Comparison of ENCODE assay signal across 11 mouse cellular contexts in the genomic region with DNA sequence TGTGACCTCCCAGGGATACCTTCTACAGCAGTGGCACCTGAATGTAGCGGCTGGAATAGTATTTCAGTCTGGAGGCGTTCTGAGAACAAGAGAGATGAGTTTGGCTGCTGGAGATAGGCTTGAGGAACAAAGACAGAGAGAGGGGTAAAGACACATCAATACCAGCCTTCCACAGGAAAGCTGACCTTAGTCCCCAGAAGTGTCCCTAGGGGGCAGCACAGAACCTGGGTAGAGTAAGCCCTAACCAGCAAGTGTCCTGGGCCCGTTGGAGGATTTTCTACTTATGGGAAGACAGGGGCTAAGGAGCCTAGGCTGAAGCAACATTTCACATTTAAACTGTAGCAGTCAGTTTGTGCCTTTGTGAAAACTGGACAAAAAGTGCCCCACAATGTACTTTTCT. TPM values are rescaled to one million over a fixed set of nuclear protein-coding genes. Genes with fewer than 3 reads are reported as not detected.
DNase-seq lines count a peak whose midpoint lies in the region; ATAC-seq and TF ChIP-seq lines count a peak whose summit lies in the region.
"Had no signal": no experiment of that assay in that cellular context is flagged by ENCODE, and none has a peak within 500 bp of the region (broad histone marks: within the 10 kb centered on the region; RNA-seq: fewer than 3 reads in every experiment).

No protein-coding gene starts in this region.

- TF ChIP-seq CTCF in lung, adult 2 months (IDR thresholded peaks at IDR 0.05; ENCODE audit: insufficient read depth, low read length) = peak; percentile 41
- TF ChIP-seq CTCF in stomach, postnatal 0 days (IDR thresholded peaks at IDR 0.05; ENCODE audit: low read depth) = peak; percentile 44

- no peak for TF ChIP-seq EP300 in stomach, postnatal 0 days (optimal IDR thresholded peaks at IDR 0.05)

- no peak for TF ChIP-seq POLR2A in lung, adult 2 months (IDR thresholded peaks at IDR 0.05; ENCODE audit: borderline replicate concordance, extremely low read depth, low read depth, low read length)

- DNase-seq in cerebellum, postnatal 10 days = peak; percentile 40
- DNase-seq in cerebellum, adult 9-10 months = no peak
- DNase-seq in lung, adult 2 months = no peak
- DNase-seq in lung, postnatal 25 days (ENCODE audit: low spot score) = no peak
- DNase-seq in embryo, embryonic 10.5 days (ENCODE audit: low spot score) = peak; percentile 46
- no peak for DNase-seq in stomach, postnatal 0 days (ENCODE audit: low spot score)
- no peak for DNase-seq in adipocyte (ENCODE audit: low spot score)
- no peak for DNase-seq in right cerebral cortex, postnatal 36 days (ENCODE audit: low spot score in 2 of 2)

- H3K27me3 ChIP-seq in stomach, postnatal 0 days (ENCODE audit: control insufficient read depth, insufficient read depth, low read length) = no peaks in the 10 kb centered on the region
- H3K27me3 ChIP-seq: kidney, embryonic 15.5 days; limb, embryonic 15.5 days had no signal

- ATAC-seq in stomach, postnatal 0 days (ENCODE audit: low FRiP score, low TSS enrichment) = no peak

- H3K4me3 ChIP-seq in lung, adult 2 months (replicated peaks; ENCODE audit: extremely low read depth, low read depth, low read length) = no peak overlapping the region
- no peak overlapping the region for H3K4me3 ChIP-seq in stomach, postnatal 0 days (ENCODE audit: low read depth, low read length)
- H3K4me3 ChIP-seq: heart, embryonic 10.5 days; kidney, embryonic 15.5 days; limb, embryonic 15.5 days had no signal

- no peak overlapping the region for H3K27ac ChIP-seq in stomach, postnatal 0 days (replicated peaks)
- H3K27ac ChIP-seq: heart, embryonic 10.5 days; kidney, embryonic 15.5 days; limb, embryonic 15.5 days had no signal

- no peak overlapping the region for H3K9ac ChIP-seq in stomach, postnatal 0 days (ENCODE audit: low read length)
- H3K9ac ChIP-seq: kidney, embryonic 15.5 days; limb, embryonic 15.5 days had no signal

- WGBS in lung, adult 2 months = 64% methylated on average over 3 of the region's 3 CpGs
- 70% methylated on average over 3 of the region's 3 CpGs for WGBS in stomach, postnatal 0 days

- no peaks in the 10 kb centered on the region for H3K4me1 ChIP-seq in lung, adult 2 months (ENCODE audit: control insufficient read depth, insufficient read depth, low read length)
- no peaks in the 10 kb centered on the region for H3K4me1 ChIP-seq in stomach, postnatal 0 days (replicated peaks; ENCODE audit: control insufficient read depth, insufficient read depth)
- H3K4me1 ChIP-seq: heart, embryonic 10.5 days; kidney, embryonic 15.5 days; limb, embryonic 15.5 days had no signal

- no peaks in the 10 kb centered on the region for H3K9me3 ChIP-seq in stomach, postnatal 0 days (ENCODE audit: control insufficient read depth, low read length)
- H3K9me3 ChIP-seq: heart, embryonic 10.5 days; kidney, embryonic 15.5 days; limb, embryonic 15.5 days had no signal

- no peaks in the 10 kb centered on the region for H3K36me3 ChIP-seq in stomach, postnatal 0 days (ENCODE audit: control insufficient read depth, insufficient read depth, low read length)
- H3K36me3 ChIP-seq: heart, embryonic 10.5 days; kidney, embryonic 15.5 days; limb, embryonic 15.5 days had no signal

- no peak overlapping the region for H3K4me2 ChIP-seq in stomach, postnatal 0 days (replicated peaks; ENCODE audit: low read depth)
- H3K4me2 ChIP-seq: kidney, embryonic 15.5 days; limb, embryonic 15.5 days had no signal

RNA-seq across cellular contexts. Expression of gene Klrg2, which starts 12.5 kb away (rescaled TPM):
- 4.0 and 5.3 TPM in 2 replicates for polyA plus RNA-seq in lung, adult 2 months (2012; rRNA removed)
- polyA plus RNA-seq in stomach, postnatal 0 days (2015; fragmentation: Nextera tagmentation; extraction: Ambion mirVana) = 4.5 and 5.9 TPM in 2 replicates

RNA-seq across cellular contexts. Expression of gene Clec2l, which starts 13.3 kb away (rescaled TPM):
- polyA plus RNA-seq in lung, adult 2 months (2012; rRNA removed) = 0.50 and 1.1 TPM in 2 replicates
- 0.55 and 1.7 TPM in 2 replicates for polyA plus RNA-seq in stomach, postnatal 0 days (2015; fragmentation: Nextera tagmentation; extraction: Ambion mirVana)

Comparison
In these comparisons a context has a peak if more than half of its experiments do, and no peak if none do; other contexts are left out.
1. DNase-seq: peak in cerebellum, postnatal 10 days (2 of 2) and embryo, embryonic 10.5 days (single experiment); none in cerebellum, adult 9-10 months (single experiment), lung, adult 2 months (single experiment), lung, postnatal 25 days (single experiment), stomach, postnatal 0 days (single experiment), adipocyte (single experiment) and right cerebral cortex, postnatal 36 days (0 of 2).